Mouse (Mus musculus): ENCODE measurements around the gene Unc5cl.

DNA sequence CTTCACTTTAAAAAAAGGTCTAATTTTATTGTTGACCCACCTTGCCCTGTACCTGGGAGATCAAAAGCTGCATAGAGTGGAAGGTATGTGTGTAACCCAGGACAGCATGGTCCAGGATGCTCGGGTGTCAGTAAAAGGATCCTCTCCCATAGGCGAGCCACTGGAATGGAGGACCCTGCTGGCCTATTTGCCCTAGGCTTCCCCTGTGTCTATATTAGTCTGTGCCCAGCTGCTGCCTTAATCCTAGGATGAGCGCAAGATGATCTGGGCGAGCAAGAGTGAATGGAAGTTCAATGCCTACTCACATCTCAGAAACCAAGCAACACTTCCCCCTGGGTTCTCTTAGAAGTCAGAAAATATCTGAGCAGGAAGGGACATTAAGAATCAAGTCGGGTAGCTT, 23.6 kb upstream of the Unc5cl start:
- TF ChIP-seq CTCF (conservative IDR thresholded peaks at IDR 0.05; ENCODE audit: low read length) (no peak), POU5F1 (IDR thresholded peaks at IDR 0.05; ENCODE audit: borderline replicate concordance, low read length) (no peak), NANOG (IDR thresholded peaks at IDR 0.05; ENCODE audit: borderline replicate concordance, low read length) (no peak)
